ENCODE assay signal across 14 mouse cellular contexts in the genomic region with DNA sequence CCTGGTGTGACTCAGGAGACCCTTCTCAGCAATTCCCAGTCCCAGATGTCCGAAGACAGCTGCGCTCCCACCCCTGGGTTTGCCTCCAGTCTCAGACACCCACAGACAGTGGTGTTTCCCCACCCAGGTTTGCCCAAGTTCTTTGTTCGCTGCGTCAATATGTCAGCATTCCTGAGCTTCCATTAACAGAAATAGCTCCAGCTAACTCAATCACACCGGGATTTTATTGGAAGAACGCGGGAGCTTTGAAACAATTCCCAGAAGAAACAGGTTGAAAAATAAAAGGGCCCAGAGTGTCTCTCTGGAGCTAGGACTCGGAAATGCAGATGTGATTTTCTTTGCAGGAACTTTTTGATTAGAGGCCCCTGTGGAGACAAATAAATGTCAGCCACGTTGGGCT.
DNase-seq lines count a peak whose midpoint lies in the region; ATAC-seq and TF ChIP-seq lines count a peak whose summit lies in the region.
"Had no signal": no experiment of that assay in that cellular context is flagged by ENCODE, and none has a peak within 500 bp of the region (broad histone marks: within the 10 kb centered on the region; RNA-seq: fewer than 3 reads in every experiment).

No protein-coding gene starts in this region.

- H3K9ac ChIP-seq in forebrain, embryonic 11.5 days (ENCODE audit: low read length): no peak overlapping the region
- no peak overlapping the region for H3K9ac ChIP-seq in forebrain, embryonic 16.5 days (replicated peaks; ENCODE audit: low read depth, low read length)
- H3K9ac ChIP-seq in kidney, embryonic 15.5 days: no peak overlapping the region
- no peak overlapping the region for H3K9ac ChIP-seq in limb, embryonic 14.5 days (ENCODE audit: low read depth, low read length, severe bottlenecking)

- no peak for DNase-seq in forebrain, embryonic 11.5 days (ENCODE audit: low spot score)
- no peak for DNase-seq in kidney, postnatal 25 days
- no peak for DNase-seq in embryonic facial prominence, embryonic 10.5 days (ENCODE audit: low spot score)
- no peak for DNase-seq in limb, embryonic 14.5 days (ENCODE audit: low spot score)
- no peak for DNase-seq in spleen, postnatal 36 days (ENCODE audit: low spot score in 2 of 2)
- DNase-seq in thymus, adult 18-20 months: no peak
- DNase-seq: adrenal gland, postnatal 10 days; cerebellum, adult 11 months; gastrocnemius, adult 2 months; thymus, postnatal 4 days had no signal

- ATAC-seq in forebrain, embryonic 11.5 days (replicated peaks; ENCODE audit: low FRiP score): peak; percentile 27; the same call in 1 of the 2 replicates
- ATAC-seq in forebrain, embryonic 16.5 days: no peak
- no peak for ATAC-seq in kidney, embryonic 15.5 days (replicated peaks; ENCODE audit: low FRiP score)
- no peak for ATAC-seq in limb, embryonic 14.5 days (ENCODE audit: low FRiP score, low read depth)
- ATAC-seq: intestine, embryonic 16.5 days had no signal

- H3K9me3 ChIP-seq in forebrain, embryonic 11.5 days (ENCODE audit: control insufficient read depth, low read length): no peaks in the 10 kb centered on the region
- no peaks in the 10 kb centered on the region for H3K9me3 ChIP-seq in forebrain, embryonic 16.5 days (ENCODE audit: control insufficient read depth, low read length)
- H3K9me3 ChIP-seq in kidney, embryonic 15.5 days (replicated peaks): no peaks in the 10 kb centered on the region
- no peaks in the 10 kb centered on the region for H3K9me3 ChIP-seq in embryonic facial prominence, embryonic 10.5 days
- no peaks in the 10 kb centered on the region for H3K9me3 ChIP-seq in limb, embryonic 14.5 days (ENCODE audit: control insufficient read depth, low read length)

- H3K4me2 ChIP-seq in forebrain, embryonic 11.5 days (ENCODE audit: low read depth, low read length, severe bottlenecking): peak overlapping the region; percentile 30
- no peak overlapping the region for H3K4me2 ChIP-seq in forebrain, embryonic 16.5 days (ENCODE audit: low read length)
- peak overlapping the region; percentile 32 for H3K4me2 ChIP-seq in kidney, embryonic 15.5 days
- peak overlapping the region; percentile 29 for H3K4me2 ChIP-seq in limb, embryonic 14.5 days (replicated peaks; ENCODE audit: low read depth, low read length, severe bottlenecking)

- no peak overlapping the region for H3K27ac ChIP-seq in forebrain, embryonic 11.5 days (ENCODE audit: low read depth, low read length)
- H3K27ac ChIP-seq in forebrain, embryonic 16.5 days (ENCODE audit: low read length): no peak overlapping the region
- no peak overlapping the region for H3K27ac ChIP-seq in kidney, embryonic 15.5 days
- H3K27ac ChIP-seq in embryonic facial prominence, embryonic 10.5 days (replicated peaks): no peak overlapping the region
- no peak overlapping the region for H3K27ac ChIP-seq in limb, embryonic 14.5 days (replicated peaks; ENCODE audit: low read depth, low read length)
- H3K27ac ChIP-seq: gastrocnemius, adult 2 months had no signal

- H3K4me3 ChIP-seq in forebrain, embryonic 11.5 days (ENCODE audit: low read depth, low read length): no peak overlapping the region
- H3K4me3 ChIP-seq in forebrain, embryonic 16.5 days (replicated peaks; ENCODE audit: low read length): no peak overlapping the region
- H3K4me3 ChIP-seq in kidney, embryonic 15.5 days (replicated peaks): no peak overlapping the region
- 0 out of 2 replicates have a peak overlapping the region, but pooled peaks have one; percentile 2 for H3K4me3 ChIP-seq in embryonic facial prominence, embryonic 10.5 days
- H3K4me3 ChIP-seq in limb, embryonic 14.5 days (replicated peaks; ENCODE audit: low read length): no peak overlapping the region
- H3K4me3 ChIP-seq: gastrocnemius, adult 2 months; megakaryocyte, embryonic 14.5 days had no signal

- WGBS in forebrain, embryonic 11.5 days: 18% methylated on average over 9 of the region's 9 CpGs
- WGBS in forebrain, embryonic 16.5 days: 11% methylated on average over 9 of the region's 9 CpGs
- WGBS in kidney, embryonic 15.5 days: 18% methylated on average over 9 of the region's 9 CpGs
- 18% methylated on average over 9 of the region's 9 CpGs for WGBS in embryonic facial prominence, embryonic 10.5 days
- 20% methylated on average over 9 of the region's 9 CpGs for WGBS in limb, embryonic 14.5 days

- H3K4me1 ChIP-seq in forebrain, embryonic 11.5 days (replicated peaks; ENCODE audit: control insufficient read depth, insufficient read depth, low read length): no peaks in the 10 kb centered on the region
- no peaks in the 10 kb centered on the region for H3K4me1 ChIP-seq in forebrain, embryonic 16.5 days (replicated peaks; ENCODE audit: control insufficient read depth, insufficient read depth, low read length)
- H3K4me1 ChIP-seq in kidney, embryonic 15.5 days: no peaks in the 10 kb centered on the region
- H3K4me1 ChIP-seq in embryonic facial prominence, embryonic 10.5 days: peaks cover 6% of the 10 kb centered on the region
- no peaks in the 10 kb centered on the region; the same call in 1 of the 2 replicates for H3K4me1 ChIP-seq in limb, embryonic 14.5 days (ENCODE audit: control insufficient read depth, insufficient read depth, low read length)
- H3K4me1 ChIP-seq: megakaryocyte, embryonic 14.5 days had no signal

- no peak for TF ChIP-seq POLR2A in limb, embryonic 14.5 days (IDR thresholded peaks at IDR 0.05; ENCODE audit: borderline replicate concordance, extremely low read depth, insufficient read depth, insufficient read length)

- H3K36me3 ChIP-seq in forebrain, embryonic 11.5 days (ENCODE audit: control insufficient read depth, insufficient read depth, low read length): no peaks in the 10 kb centered on the region
- no peaks in the 10 kb centered on the region for H3K36me3 ChIP-seq in forebrain, embryonic 16.5 days (ENCODE audit: control insufficient read depth, insufficient read depth)
- no peaks in the 10 kb centered on the region for H3K36me3 ChIP-seq in kidney, embryonic 15.5 days
- H3K36me3 ChIP-seq in embryonic facial prominence, embryonic 10.5 days (replicated peaks): no peaks in the 10 kb centered on the region
- no peaks in the 10 kb centered on the region for H3K36me3 ChIP-seq in limb, embryonic 14.5 days (ENCODE audit: control insufficient read depth, insufficient read depth, low read length)

- no peaks in the 10 kb centered on the region for H3K27me3 ChIP-seq in forebrain, embryonic 11.5 days (ENCODE audit: control insufficient read depth, insufficient read depth, low read length)
- H3K27me3 ChIP-seq in forebrain, embryonic 16.5 days (replicated peaks; ENCODE audit: control insufficient read depth, insufficient read depth, low read length): no peaks in the 10 kb centered on the region
- H3K27me3 ChIP-seq in kidney, embryonic 15.5 days: 0 out of 2 replicates have a peak, but pooled peaks cover 3% of the 10 kb centered on the region
- no peaks in the 10 kb centered on the region for H3K27me3 ChIP-seq in embryonic facial prominence, embryonic 10.5 days (replicated peaks; ENCODE audit: low read depth, poor library complexity, severe bottlenecking)
- peaks cover 4% of the 10 kb centered on the region; the same call in 1 of the 2 replicates for H3K27me3 ChIP-seq in limb, embryonic 14.5 days (ENCODE audit: control insufficient read depth, insufficient read depth, low read length)
- H3K27me3 ChIP-seq: megakaryocyte, embryonic 14.5 days had no signal
